Mouse (Mus musculus): Measurements from ENCODE around the gene Tppp3. TPM values are rescaled to one million over a fixed set of nuclear protein-coding genes. Genes with fewer than 3 reads are reported as not detected.

Gene Tppp3
- total and polyA plus RNA-seq, 3 experiments = 0.25 to 0.39 TPM; not detected in 1

DNA sequence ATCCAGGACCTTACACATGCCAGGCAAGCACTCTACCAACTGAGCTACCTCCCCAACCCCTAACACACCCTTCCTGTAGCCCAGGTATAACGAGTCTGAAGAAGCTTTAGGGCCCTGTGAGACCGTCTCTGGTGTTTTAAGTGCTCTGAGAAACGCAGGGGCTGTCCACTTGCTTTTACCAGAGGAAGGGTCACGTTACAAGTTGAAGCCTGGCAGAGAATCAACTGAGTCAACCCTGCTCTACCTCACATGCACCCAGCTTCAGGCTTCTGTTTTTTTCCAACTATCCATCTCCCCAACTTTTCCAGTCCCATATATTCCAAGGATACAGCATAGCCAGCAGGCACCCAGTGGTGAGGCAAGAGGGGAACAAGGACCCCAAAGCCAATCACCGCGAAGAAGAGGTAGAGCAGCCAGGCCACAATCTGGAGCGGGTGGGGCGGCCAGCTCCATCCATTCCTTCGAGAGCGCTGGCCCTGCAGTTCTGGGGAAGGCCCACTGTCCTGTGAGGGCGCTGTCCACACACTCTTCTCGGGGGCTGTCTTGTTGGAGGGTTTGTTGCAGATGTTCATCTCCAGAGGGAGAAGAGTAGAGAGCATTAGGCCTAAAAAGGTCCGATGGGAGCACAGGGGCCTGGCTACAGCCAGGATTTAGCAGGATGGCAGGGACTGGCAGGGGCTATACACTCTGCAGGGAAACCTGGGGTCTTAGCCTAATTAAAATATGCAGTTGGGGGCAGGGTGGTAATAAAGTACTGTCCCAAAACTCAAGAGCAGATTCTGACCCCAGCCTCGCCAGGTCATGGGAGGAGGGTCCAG, 12.1 kb upstream of the Tppp3 start:
- no peaks in the 10 kb centered on the region for H3K9me3 ChIP-seq (replicated peaks; ENCODE audit: low read length)
- no peak overlapping the region for H3K27ac ChIP-seq (ENCODE audit: insufficient read depth, low read depth)
- no peak for TF ChIP-seq TBP (conservative IDR thresholded peaks at IDR 0.05; ENCODE audit: low read depth, low read length)
- no peak for TF ChIP-seq MAZ (IDR thresholded peaks at IDR 0.05; ENCODE audit: low read depth, low read length)
- no peak for TF ChIP-seq HCFC1 (IDR thresholded peaks at IDR 0.05; ENCODE audit: low read depth, low read length)
- TF ChIP-seq ZMIZ1 (IDR thresholded peaks at IDR 0.05; ENCODE audit: low read depth, low read length) = no peak
- TF ChIP-seq CTCF (conservative IDR thresholded peaks at IDR 0.05 in 1 of 2, IDR thresholded peaks at IDR 0.05 in 1 of 2; ENCODE audit: low read depth in 2 of 2, low read length in 2 of 2) = peak in 1 of 2 experiments; percentile 62; a peak in 2 of 4 replicates
- TF ChIP-seq JUN (IDR thresholded peaks at IDR 0.05; ENCODE audit: insufficient read depth, low read depth, low read length) = no peak
- 0 out of 2 replicates have a peak, but pooled peaks have one; percentile 7 for TF ChIP-seq SMC3 (IDR thresholded peaks at IDR 0.05; ENCODE audit: low read depth, low read length)
- TF ChIP-seq RCOR1 (conservative IDR thresholded peaks at IDR 0.05; ENCODE audit: low read depth, low read length) = no peak
- no peak for TF ChIP-seq BHLHE40 (IDR thresholded peaks at IDR 0.05; ENCODE audit: low read depth, low read length)
- TF ChIP-seq MXI1 (IDR thresholded peaks at IDR 0.05; ENCODE audit: low read depth, low read length) = no peak
- no peak for TF ChIP-seq ZKSCAN1 (IDR thresholded peaks at IDR 0.05; ENCODE audit: borderline replicate concordance, low read depth, low read length)
- no peak for TF ChIP-seq MEF2A (IDR thresholded peaks at IDR 0.05; ENCODE audit: borderline replicate concordance, low read depth, low read length)
- no peak for TF ChIP-seq EP300 (IDR thresholded peaks at IDR 0.05; ENCODE audit: low read length)
- no peak for TF ChIP-seq CHD1 (IDR thresholded peaks at IDR 0.05; ENCODE audit: low read depth, low read length)
- peak; percentile 27 for TF ChIP-seq RAD21 (IDR thresholded peaks at IDR 0.05; ENCODE audit: low read depth, low read length)
- TF ChIP-seq E2F4 (IDR thresholded peaks at IDR 0.05; ENCODE audit: insufficient replicate concordance, low read depth, low read length) = no peak
- no peak overlapping the region for H3K4me2 ChIP-seq (ENCODE audit: insufficient read depth, low read depth, poor library complexity, severe bottlenecking)
- 0 out of 4 replicates have a peak, but pooled peaks cover 0 to 3% of the 10 kb centered on the region in 2 experiments for H3K4me1 ChIP-seq (ENCODE audit: control insufficient read depth in 1 of 2, insufficient read depth in 2 of 2)
- in situ Hi-C loops (cut with MboI; ENCODE audit: low pct_ligation_motif_present, low pct_unique_long_range_greater_than_20kb, low sequenced_read_pairs) (no loop called here), dilution Hi-C loops (cut with MboI; ENCODE audit: extremely low pct_ligation_motif_present, extremely low pct_unique_long_range_greater_than_20kb, low sequenced_read_pairs) (no loop called here)
- peaks cover 0 to 14% of the 10 kb centered on the region in 2 experiments for H3K36me3 ChIP-seq (replicated peaks in 1 of 2; ENCODE audit: control insufficient read depth in 1 of 2, insufficient read depth in 1 of 2, low read length in 1 of 2)
- H3K79me2 ChIP-seq (replicated peaks; ENCODE audit: control insufficient read depth, extremely low read depth, insufficient read depth, poor library complexity, severe bottlenecking) = no peaks in the 10 kb centered on the region
- H3K27me3 ChIP-seq (replicated peaks) = no peaks in the 10 kb centered on the region
- H3K4me3 ChIP-seq (replicated peaks in 1 of 3; ENCODE audit: low read depth in 2 of 3, low read length in 2 of 3, poor library complexity in 1 of 3) = no peak overlapping the region
- peak; percentile 20 for DNase-seq (ENCODE audit: extremely low read depth)
- H3K9ac ChIP-seq (ENCODE audit: insufficient read depth, low read depth) = no peak overlapping the region

GRCm38 (mm10) chr8:105482123-105482522, 10.8 kb upstream of the Tppp3 start:
- Histone ChIP-seq H3K27me3 (replicated peaks) (no peaks in the 10 kb centered on the region), H3K4me3 (replicated peaks in 1 of 3; ENCODE audit: low read depth in 2 of 3, low read length in 2 of 3, poor library complexity in 1 of 3) (no peak overlapping the region), H3K27ac (ENCODE audit: insufficient read depth, low read depth) (no peak overlapping the region), H3K4me2 (ENCODE audit: insufficient read depth, low read depth, poor library complexity, severe bottlenecking) (no peak overlapping the region), H3K79me2 (replicated peaks; ENCODE audit: control insufficient read depth, extremely low read depth, insufficient read depth, poor library complexity, severe bottlenecking) (no peaks in the 10 kb centered on the region), H3K9ac (ENCODE audit: insufficient read depth, low read depth) (no peak overlapping the region), H3K9me3 (replicated peaks; ENCODE audit: low read length) (no peaks in the 10 kb centered on the region), H3K4me1 (ENCODE audit: control insufficient read depth in 1 of 2, insufficient read depth in 2 of 2) (0 out of 4 replicates have a peak, but pooled peaks cover 0 to 3% of the 10 kb centered on the region in 2 experiments), H3K36me3 (replicated peaks in 1 of 2; ENCODE audit: control insufficient read depth in 1 of 2, insufficient read depth in 1 of 2, low read length in 1 of 2) (peaks cover 0 to 14% of the 10 kb centered on the region in 2 experiments)
- no peak for DNase-seq (ENCODE audit: extremely low read depth)
- in situ Hi-C loops (cut with MboI; ENCODE audit: low pct_ligation_motif_present, low pct_unique_long_range_greater_than_20kb, low sequenced_read_pairs) (no loop called here), dilution Hi-C loops (cut with MboI; ENCODE audit: extremely low pct_ligation_motif_present, extremely low pct_unique_long_range_greater_than_20kb, low sequenced_read_pairs) (no loop called here)
- TF ChIP-seq RAD21 (IDR thresholded peaks at IDR 0.05; ENCODE audit: low read depth, low read length) = no peak
- TF ChIP-seq ZKSCAN1 (IDR thresholded peaks at IDR 0.05; ENCODE audit: borderline replicate concordance, low read depth, low read length) = no peak
- no peak for TF ChIP-seq CHD2 (IDR thresholded peaks at IDR 0.05; ENCODE audit: low read length)
- no peak for TF ChIP-seq KAT2A (IDR thresholded peaks at IDR 0.05; ENCODE audit: insufficient replicate concordance, low read length)
- TF ChIP-seq ELF1 (IDR thresholded peaks at IDR 0.05; ENCODE audit: low read depth, low read length) = no peak
- no peak for TF ChIP-seq EP300 (IDR thresholded peaks at IDR 0.05; ENCODE audit: low read length)
- no peak for TF ChIP-seq MYC (IDR thresholded peaks at IDR 0.05; ENCODE audit: low read depth, low read length)
- TF ChIP-seq POLR2AphosphoS2 (IDR thresholded peaks at IDR 0.05; ENCODE audit: low read depth, low read length) = no peak
- no peak for TF ChIP-seq ETS1 (conservative IDR thresholded peaks at IDR 0.05; ENCODE audit: low read depth, low read length)
- TF ChIP-seq IRF4 (IDR thresholded peaks at IDR 0.05; ENCODE audit: low read depth, low read length) = no peak
- TF ChIP-seq USF1 (IDR thresholded peaks at IDR 0.05; ENCODE audit: low read depth, low read length) = no peak
- no peak for TF ChIP-seq BHLHE40 (IDR thresholded peaks at IDR 0.05; ENCODE audit: low read depth, low read length)
- no peak for TF ChIP-seq CTCF (conservative IDR thresholded peaks at IDR 0.05 in 1 of 2, IDR thresholded peaks at IDR 0.05 in 1 of 2; ENCODE audit: low read depth in 2 of 2, low read length in 2 of 2)
- no peak for TF ChIP-seq ZC3H11A (IDR thresholded peaks at IDR 0.05; ENCODE audit: low read depth, low read length)
- TF ChIP-seq MAX (IDR thresholded peaks at IDR 0.05; ENCODE audit: low read length) = no peak
- TF ChIP-seq MXI1 (IDR thresholded peaks at IDR 0.05; ENCODE audit: low read depth, low read length) = no peak
- TF ChIP-seq E2F4 (IDR thresholded peaks at IDR 0.05; ENCODE audit: insufficient replicate concordance, low read depth, low read length) = no peak
- TF ChIP-seq TCF12 (IDR thresholded peaks at IDR 0.05; ENCODE audit: low read depth, low read length) = no peak
- no peak for TF ChIP-seq GABPA (IDR thresholded peaks at IDR 0.05; ENCODE audit: insufficient replicate concordance, low read depth, low read length)
- TF ChIP-seq JUN (IDR thresholded peaks at IDR 0.05; ENCODE audit: insufficient read depth, low read depth, low read length) = no peak
